Mouse (Mus musculus) bone marrow, adult 2 months (tissue): ENCODE data around the gene Ncoa5. TPM values are rescaled to one million over a fixed set of nuclear protein-coding genes. Genes with fewer than 3 reads are reported as not detected.

ENCODE experiments used
- H3K27ac ChIP-seq: fragments of 200-500 bp; 2 replicates; pipeline ENCODE4 v1.5.1; 2012; ENCODE audit warnings: low read depth, mild to moderate bottlenecking, control low read depth, inconsistent platforms, low read length; ENCODE audit not compliant: control insufficient read depth, poor library complexity, insufficient read depth
- H3K4me1 ChIP-seq: fragments of 200-500 bp; 2 replicates; pipeline ENCODE4 v1.6.1; 2011; ENCODE audit warnings: low read length; ENCODE audit not compliant: control insufficient read depth, insufficient read depth
- H3K4me3 ChIP-seq: fragments of 200-500 bp; replicated peaks from 2 replicates; pipeline ENCODE3; 2011; ENCODE audit warnings: mild to moderate bottlenecking, low read depth, low read length, control low read depth; ENCODE audit not compliant: control insufficient read depth
- CTCF ChIP-seq: fragments of 200-500 bp; IDR thresholded peaks from 2 replicates; pipeline ENCODE4 v1.5.1; 2011; ENCODE audit warnings: low read length, control low read depth; ENCODE audit not compliant: control insufficient read depth, insufficient read depth
- POLR2A ChIP-seq: fragments of 200-500 bp; IDR thresholded peaks from 2 replicates; pipeline ENCODE4 v1.6.1; 2011; ENCODE audit warnings: low read depth, mild to moderate bottlenecking, control low read depth, low read length, borderline replicate concordance; ENCODE audit not compliant: control insufficient read depth
- WGBS: fragments of 180-500 bp; shearing (Covaris S2); methylation state at CpG from one replicate; pipeline ENCODE4 v1.1.7; 2018; 5-methylcytosine and 5-hydroxymethylcytosine counted together
- polyA plus RNA-seq: library from polyadenylated mRNA; stranded (reverse); fragments of >200 nt; gene quantifications from 2 replicates; pipeline ENCODE4 v1.2.4, GENCODE M21; 2011; ENCODE audit warnings: low replicate concordance; ENCODE audit not compliant: missing spikeins, insufficient read depth, insufficient read length

Ncoa5 gene
- polyA plus RNA-seq, 1 experiment: 30.7 TPM

GRCm38 (mm10) chr2:165073381-165073781 lies 38.7 kb upstream of the Ncoa5 start:
- 17% methylated on average over 9 of the region's 9 CpGs for WGBS
- Histone ChIP-seq H3K4me1 (no peaks in the 10 kb centered on the region), H3K4me3 (no peak overlapping the region), H3K27ac (no peak overlapping the region)
- no peak for TF ChIP-seq CTCF
- TF ChIP-seq POLR2A: no peak

- 20% methylated on average over 23 of the region's 23 CpGs for WGBS
- H3K4me3 ChIP-seq: no peak overlapping the region
- H3K27ac ChIP-seq: no peak overlapping the region
- H3K4me1 ChIP-seq: no peaks in the 10 kb centered on the region
- TF ChIP-seq POLR2A: no peak
- peak; percentile 56 for TF ChIP-seq CTCF
Measured at GRCm38 (mm10) chr2:165070096-165070816, 35.6 kb upstream of the Ncoa5 start.

DNA sequence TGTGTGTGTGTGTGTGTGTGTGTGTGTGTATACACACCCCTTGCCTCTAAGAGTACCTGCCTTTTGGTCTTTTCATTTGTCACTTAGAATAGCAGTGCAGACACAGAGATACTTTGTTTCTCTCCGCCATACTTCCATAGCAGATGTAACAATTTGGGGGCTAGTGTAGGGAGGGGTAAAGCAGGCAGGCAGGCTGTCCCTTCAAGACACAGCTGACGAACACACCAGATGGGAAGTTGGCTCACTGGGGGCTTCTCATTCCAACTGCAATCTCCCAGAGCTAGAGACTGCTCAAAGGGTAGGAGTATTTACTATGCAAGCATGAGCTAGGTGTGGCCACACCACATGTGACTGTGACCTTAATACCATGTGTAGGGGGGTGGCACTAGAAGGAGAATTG lies 34.1 kb upstream of the Ncoa5 start:
- no peak for TF ChIP-seq POLR2A
- WGBS: 57% methylated on average over 2 of the region's 2 CpGs
- H3K4me1 ChIP-seq: no peaks in the 10 kb centered on the region; the same call in 1 of the 2 replicates
- no peak overlapping the region for H3K27ac ChIP-seq
- H3K4me3 ChIP-seq: no peak overlapping the region

GRCm38 (mm10) chr2:165064489-165064888 lies 29.8 kb upstream of the Ncoa5 start:
- H3K4me1 ChIP-seq: peaks cover 2% of the 10 kb centered on the region
- H3K4me3 ChIP-seq: no peak overlapping the region
- TF ChIP-seq CTCF (no peak), POLR2A (no peak)
- H3K27ac ChIP-seq: no peak overlapping the region
- 73% methylated on average over 7 of the region's 7 CpGs for WGBS

GRCm38 (mm10) chr2:165061638-165062433 lies 27.2 kb upstream of the Ncoa5 start:
- Histone ChIP-seq H3K27ac (peak overlapping the region; percentile 9), H3K4me3 (no peak overlapping the region), H3K4me1 (peaks cover 2% of the 10 kb centered on the region)
- TF ChIP-seq CTCF: no peak
- TF ChIP-seq POLR2A: no peak
- 55% methylated on average over 16 of the region's 16 CpGs for WGBS

- H3K4me3 ChIP-seq: no peak overlapping the region
- peaks cover 2% of the 10 kb centered on the region for H3K4me1 ChIP-seq
- WGBS: 75% methylated on average over 4 of the region's 4 CpGs
- H3K27ac ChIP-seq: no peak overlapping the region
- no peak for TF ChIP-seq POLR2A
- no peak for TF ChIP-seq CTCF
Measured at GRCm38 (mm10) chr2:165059961-165060360, 25.3 kb upstream of the Ncoa5 start.

DNA sequence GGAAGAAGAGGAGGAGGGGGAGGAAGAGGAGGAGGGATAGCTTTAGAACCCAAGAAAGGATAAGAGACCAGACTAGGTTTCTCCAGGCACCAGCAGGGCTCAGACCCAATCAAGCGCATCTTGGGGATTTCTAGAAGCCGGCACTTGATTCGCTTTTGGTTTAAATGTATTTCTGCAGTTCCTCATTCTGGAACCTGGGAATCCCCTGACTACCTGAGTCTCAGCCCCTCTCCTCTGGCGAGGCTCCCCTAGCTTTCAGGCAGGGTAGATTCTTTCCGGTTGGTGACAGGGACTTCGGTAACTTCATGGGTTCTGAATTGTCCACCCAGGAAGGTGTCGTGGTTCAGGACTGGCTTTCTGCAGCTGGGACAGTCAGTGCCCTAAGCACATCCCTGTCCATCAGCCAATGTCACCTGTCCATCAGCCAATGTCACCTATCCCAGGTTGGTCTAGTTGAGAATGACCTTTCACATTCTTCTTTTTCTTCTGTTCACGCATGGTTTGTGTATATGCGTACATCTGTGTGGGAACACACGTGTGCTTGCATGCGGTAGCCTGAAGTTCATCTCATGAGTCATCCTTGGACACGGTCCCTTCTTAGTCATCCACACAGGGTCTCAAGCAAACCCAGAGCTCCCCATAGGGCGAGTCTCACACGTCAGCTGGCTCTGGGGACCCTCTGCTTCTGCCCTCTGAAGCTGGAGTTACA lies 21.9 kb upstream of the Ncoa5 start:
- Histone ChIP-seq H3K27ac (no peak overlapping the region), H3K4me3 (peak overlapping the region; percentile 59), H3K4me1 (no peaks in the 10 kb centered on the region; the same call in 1 of the 2 replicates)
- TF ChIP-seq POLR2A (no peak), CTCF (no peak)
- 40% methylated on average over 14 of the region's 14 CpGs for WGBS

- TF ChIP-seq POLR2A: no peak
- no peak for TF ChIP-seq CTCF
- Histone ChIP-seq H3K27ac (peak overlapping the region; percentile 57), H3K4me1 (no peaks in the 10 kb centered on the region; the same call in 1 of the 2 replicates), H3K4me3 (peak overlapping the region; percentile 53)
- WGBS: 3% methylated on average over 7 of the region's 7 CpGs
Measured at GRCm38 (mm10) chr2:165055905-165056304, 21.2 kb upstream of the Ncoa5 start.
